Mouse (Mus musculus): ENCODE results near the gene Mmp28. TPM values are rescaled to one million over a fixed set of nuclear protein-coding genes. Genes with fewer than 3 reads are reported as not detected.
A peak's percentile ranks its signal among the peaks of the same experiment; 100 is the strongest.

Mmp28 gene
- polyA plus RNA-seq, 1 experiment from 2014 or later = 3.3 TPM

DNA sequence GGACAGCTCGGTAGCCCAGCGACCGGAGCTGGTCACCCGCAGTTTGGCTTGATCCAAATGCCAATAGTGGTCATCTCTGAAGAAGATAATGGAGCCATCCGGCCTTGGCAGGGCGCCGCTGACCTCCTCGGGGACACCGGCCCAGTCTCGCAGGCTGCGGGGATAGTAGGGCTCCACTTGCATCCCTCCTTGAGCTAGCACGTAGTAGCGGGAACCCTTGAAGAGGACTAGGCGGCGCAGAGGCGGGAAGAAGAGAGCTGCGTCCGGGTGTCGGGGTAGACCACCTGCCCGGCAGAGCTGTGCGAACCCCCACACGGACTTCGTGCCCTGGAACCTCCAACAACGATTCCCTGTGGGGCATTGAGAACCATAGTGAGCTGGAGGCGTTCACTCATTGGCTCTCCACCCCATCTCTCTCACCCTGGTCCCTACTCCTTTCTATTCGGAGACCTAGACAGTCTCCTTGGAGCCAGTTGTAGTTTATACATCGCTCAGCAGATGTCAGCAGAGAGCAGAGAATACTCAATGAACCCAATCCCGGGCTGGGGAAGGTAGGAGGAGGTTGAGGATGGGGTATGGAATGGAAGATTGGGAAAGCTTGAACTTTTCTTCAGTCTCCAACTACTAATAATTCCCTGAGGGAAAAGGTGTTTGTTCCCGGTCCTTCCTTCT lies 20.1 kb downstream of the Mmp28 start:
- Histone ChIP-seq H3K9me3 (replicated peaks; ENCODE audit: control insufficient read depth, low read length) (no peaks in the 10 kb centered on the region), H3K4me2 (peak overlapping the region; percentile 57), H3K4me3 (ENCODE audit: low read depth, low read length) (peak overlapping the region; percentile 26), H3K36me3 (ENCODE audit: control insufficient read depth, insufficient read depth, low read length) (no peaks in the 10 kb centered on the region), H3K4me1 (ENCODE audit: control insufficient read depth, insufficient read depth, low read length) (peaks cover 37% of the 10 kb centered on the region), H3K27me3 (ENCODE audit: control insufficient read depth, insufficient read depth, low read length) (peaks cover 32% of the 10 kb centered on the region), H3K9ac (ENCODE audit: low read depth, low read length) (no peak overlapping the region), H3K27ac (ENCODE audit: low read depth, low read length) (no peak overlapping the region)
- ATAC-seq (replicated peaks; ENCODE audit: insufficient number of reproducible peaks, low FRiP score, low TSS enrichment) = no peak
- WGBS (ENCODE audit: insufficient replicate concordance) = 9% methylated on average over 29 of the region's 29 CpGs

DNA sequence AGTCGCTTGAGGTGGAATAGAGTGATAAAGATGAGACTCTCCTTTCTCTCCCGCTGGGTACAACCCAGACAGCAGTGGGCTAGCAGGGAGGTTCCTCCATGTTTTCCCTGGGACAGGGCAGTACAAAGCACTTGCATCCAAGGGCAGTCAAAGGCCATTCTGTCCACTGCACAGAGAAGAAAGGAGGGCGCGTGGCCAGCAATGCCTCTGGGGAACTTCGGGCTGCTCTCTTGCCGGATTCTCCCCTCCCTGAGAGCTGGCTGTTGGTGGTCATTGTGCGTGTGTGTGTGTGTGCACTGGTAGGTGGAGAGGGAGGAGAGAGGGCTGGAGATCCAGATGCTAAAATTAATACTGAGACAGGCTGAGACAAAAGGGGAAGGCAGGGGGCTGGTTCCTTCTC lies 21.6 kb downstream of the Mmp28 start:
- Histone ChIP-seq H3K9ac (ENCODE audit: low read depth, low read length) (peak overlapping the region; percentile 66), H3K9me3 (replicated peaks; ENCODE audit: control insufficient read depth, low read length) (no peaks in the 10 kb centered on the region), H3K4me2 (peak overlapping the region; percentile 87), H3K27me3 (ENCODE audit: control insufficient read depth, insufficient read depth, low read length) (peaks cover 32% of the 10 kb centered on the region), H3K4me1 (ENCODE audit: control insufficient read depth, insufficient read depth, low read length) (peaks cover 24% of the 10 kb centered on the region), H3K27ac (ENCODE audit: low read depth, low read length) (peak overlapping the region; percentile 51), H3K36me3 (ENCODE audit: control insufficient read depth, insufficient read depth, low read length) (no peaks in the 10 kb centered on the region), H3K4me3 (ENCODE audit: low read depth, low read length) (peak overlapping the region; percentile 58)
- ATAC-seq (replicated peaks; ENCODE audit: insufficient number of reproducible peaks, low FRiP score, low TSS enrichment) = no peak
- WGBS (ENCODE audit: insufficient replicate concordance) = 35% methylated on average over 7 of the region's 7 CpGs

DNA sequence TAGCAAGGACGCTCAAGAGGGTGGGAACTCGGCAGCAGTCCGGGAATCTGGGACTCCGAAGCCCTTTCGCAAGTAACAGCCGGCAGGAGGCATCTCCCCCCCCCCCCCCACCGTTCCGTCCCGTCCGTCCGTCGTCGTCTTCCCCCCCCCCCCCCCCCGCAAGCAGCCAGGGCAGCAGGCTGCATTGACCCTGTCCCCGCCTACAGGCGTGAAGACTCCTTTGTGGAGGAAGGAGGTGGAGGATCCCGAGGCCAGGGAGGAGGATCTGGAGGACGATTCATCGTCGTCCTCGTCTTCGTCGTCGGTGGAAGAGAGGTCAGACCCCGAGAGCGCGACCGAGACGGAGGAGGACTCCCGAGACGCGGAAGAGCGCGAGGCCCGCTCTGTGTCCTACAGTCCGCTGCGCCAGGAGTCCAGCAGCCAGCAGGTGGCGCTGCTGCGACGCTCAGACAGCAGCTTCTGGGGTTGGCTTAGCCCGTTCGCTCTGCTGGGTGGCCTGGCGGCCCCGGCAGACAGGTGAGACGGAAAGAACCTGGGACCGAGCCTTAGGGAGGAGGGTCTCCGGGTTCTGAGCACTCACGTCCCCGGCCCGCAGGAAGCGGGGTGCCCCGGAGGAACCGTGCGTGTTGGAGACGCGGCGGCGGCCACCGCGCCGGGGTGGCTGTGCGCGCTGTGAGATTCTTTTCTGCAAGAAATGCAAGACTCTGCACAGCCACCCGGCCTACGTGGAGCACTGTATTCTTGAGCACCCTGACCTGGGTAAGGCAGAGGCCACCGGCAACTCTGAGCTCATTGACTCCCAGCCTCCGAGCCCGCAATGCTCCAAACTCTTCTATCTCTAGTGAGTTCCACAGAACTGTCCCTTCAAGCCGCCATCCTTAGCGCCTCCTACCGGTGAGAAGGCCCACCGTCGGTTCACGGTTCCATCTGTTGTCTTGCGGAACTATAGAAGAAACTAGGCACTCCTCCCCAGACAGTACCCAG lies 22.5 kb downstream of the Mmp28 start:
- Histone ChIP-seq H3K9me3 (replicated peaks; ENCODE audit: control insufficient read depth, low read length) (no peaks in the 10 kb centered on the region), H3K9ac (ENCODE audit: low read depth, low read length) (peak overlapping the region; percentile 66), H3K4me2 (peak overlapping the region; percentile 87), H3K4me1 (ENCODE audit: control insufficient read depth, insufficient read depth, low read length) (peaks cover 24% of the 10 kb centered on the region), H3K27me3 (ENCODE audit: control insufficient read depth, insufficient read depth, low read length) (peaks cover 29% of the 10 kb centered on the region), H3K4me3 (ENCODE audit: low read depth, low read length) (peak overlapping the region; percentile 58), H3K27ac (ENCODE audit: low read depth, low read length) (0 out of 2 replicates have a peak overlapping the region, but pooled peaks have one; percentile 51), H3K36me3 (ENCODE audit: control insufficient read depth, insufficient read depth, low read length) (no peaks in the 10 kb centered on the region)
- ATAC-seq (replicated peaks; ENCODE audit: insufficient number of reproducible peaks, low FRiP score, low TSS enrichment) = peak; percentile 83
- WGBS (ENCODE audit: insufficient replicate concordance) = under 1% methylated on average over 62 of the region's 75 CpGs

DNA sequence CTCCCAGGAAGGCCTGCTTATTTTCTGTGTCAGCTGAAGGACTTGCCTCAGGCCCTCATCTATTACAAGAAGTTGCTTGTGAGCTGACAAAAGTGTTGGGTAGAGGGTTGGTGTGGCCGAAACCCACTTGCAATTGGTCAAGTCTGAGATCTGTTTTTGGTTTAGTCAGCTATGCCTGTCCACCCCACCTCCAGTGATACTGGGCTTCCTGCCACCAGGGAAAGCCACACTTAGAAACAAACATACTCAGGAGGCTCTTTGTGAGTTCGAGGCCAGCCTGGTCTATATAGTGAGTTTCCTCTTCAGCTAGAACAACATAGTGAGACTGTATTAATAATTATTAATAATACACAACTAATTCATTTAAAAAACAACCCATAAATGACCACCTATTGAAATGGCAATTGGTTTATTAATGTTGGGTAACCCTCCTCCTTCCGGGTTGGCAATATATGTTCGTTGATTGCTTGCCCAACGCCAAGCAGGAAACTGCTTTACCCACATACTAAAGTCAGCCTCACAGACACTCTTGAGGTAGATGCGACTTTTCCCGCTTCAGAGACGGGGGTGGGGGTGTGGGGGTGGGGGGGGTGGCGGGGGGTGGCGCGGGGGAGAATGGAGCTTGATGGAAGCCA lies 23.3 kb downstream of the Mmp28 start:
- H3K4me2 ChIP-seq = peak overlapping the region; percentile 87
- no peak overlapping the region for H3K27ac ChIP-seq (ENCODE audit: low read depth, low read length)
- no peak for ATAC-seq (replicated peaks; ENCODE audit: insufficient number of reproducible peaks, low FRiP score, low TSS enrichment)
- H3K4me1 ChIP-seq (ENCODE audit: control insufficient read depth, insufficient read depth, low read length) = peaks cover 19% of the 10 kb centered on the region
- peaks cover 29% of the 10 kb centered on the region for H3K27me3 ChIP-seq (ENCODE audit: control insufficient read depth, insufficient read depth, low read length)
- no peak overlapping the region for H3K9ac ChIP-seq (ENCODE audit: low read depth, low read length)
- no peaks in the 10 kb centered on the region for H3K36me3 ChIP-seq (ENCODE audit: control insufficient read depth, insufficient read depth, low read length)
- 48% methylated on average over 8 of the region's 11 CpGs for WGBS (ENCODE audit: insufficient replicate concordance)
- H3K4me3 ChIP-seq (ENCODE audit: low read depth, low read length) = peak overlapping the region; percentile 58
- no peaks in the 10 kb centered on the region for H3K9me3 ChIP-seq (replicated peaks; ENCODE audit: control insufficient read depth, low read length)

DNA sequence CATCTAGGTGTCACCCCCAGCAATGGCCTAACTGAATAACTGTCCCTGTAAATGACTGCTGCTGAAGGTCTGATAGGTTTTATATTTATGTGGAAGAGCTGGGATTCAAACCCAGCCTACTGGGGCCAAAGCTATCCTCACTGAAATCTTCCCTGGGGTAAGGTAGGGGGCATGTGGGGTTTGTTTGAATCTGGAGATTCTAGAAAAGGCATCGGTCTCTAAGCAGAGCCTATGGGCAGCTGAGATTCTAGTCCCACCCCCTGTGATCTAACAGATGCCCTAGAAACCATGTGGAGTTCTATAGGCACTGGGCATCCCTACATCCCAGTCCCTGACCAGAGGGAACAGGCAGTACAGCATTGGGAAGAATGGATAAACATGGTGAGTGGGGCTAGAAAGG lies 25.5 kb downstream of the Mmp28 start, which contains the start of gene 1700020L24Rik:
Gene 1700020L24Rik, plus strand, starts transcription at position 301 of the 400 bp plus-strand sequence.
- 79% methylated on average over 1 of the region's 1 CpGs for WGBS (ENCODE audit: insufficient replicate concordance)
- Histone ChIP-seq H3K4me1 (ENCODE audit: control insufficient read depth, insufficient read depth, low read length) (peaks cover 9% of the 10 kb centered on the region; the same call in 1 of the 2 replicates), H3K27me3 (ENCODE audit: control insufficient read depth, insufficient read depth, low read length) (peaks cover 14% of the 10 kb centered on the region), H3K9ac (ENCODE audit: low read depth, low read length) (no peak within 1 kb of the TSS), H3K27ac (ENCODE audit: low read depth, low read length) (no peak within 1 kb of the TSS), H3K9me3 (replicated peaks; ENCODE audit: control insufficient read depth, low read length) (no peaks in the 10 kb centered on the region), H3K4me3 (ENCODE audit: low read depth, low read length) (no peak within 1 kb of the TSS), H3K36me3 (ENCODE audit: control insufficient read depth, insufficient read depth, low read length) (no peaks in the 10 kb centered on the region), H3K4me2 (no peak within 1 kb of the TSS)
- ATAC-seq (replicated peaks; ENCODE audit: insufficient number of reproducible peaks, low FRiP score, low TSS enrichment) = no peak

DNA sequence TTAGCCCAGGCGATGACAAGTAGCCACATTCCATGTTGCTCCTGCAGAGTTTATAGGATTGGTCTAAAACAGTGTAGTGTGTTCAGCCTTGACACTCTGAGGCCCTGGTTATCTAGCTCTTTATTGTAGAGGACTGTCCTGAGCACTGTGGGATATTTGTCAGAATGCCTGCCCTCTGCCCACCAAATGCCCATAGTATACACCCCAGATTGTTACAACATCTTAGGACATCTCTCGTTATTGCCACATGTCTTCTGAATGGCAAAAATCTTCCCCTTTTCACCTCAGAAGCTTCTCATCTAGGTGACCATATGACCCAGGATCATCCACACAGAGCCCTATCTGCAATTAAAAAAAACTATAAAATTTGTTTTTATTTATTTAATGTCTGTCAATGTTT lies 30.3 kb downstream of the Mmp28 start:
- H3K4me2 ChIP-seq = no peak overlapping the region
- WGBS (ENCODE audit: insufficient replicate concordance) = 58% methylated on average over 2 of the region's 2 CpGs
- peaks cover 10% of the 10 kb centered on the region for H3K27me3 ChIP-seq (ENCODE audit: control insufficient read depth, insufficient read depth, low read length)
- H3K9ac ChIP-seq (ENCODE audit: low read depth, low read length) = no peak overlapping the region
- H3K4me3 ChIP-seq (ENCODE audit: low read depth, low read length) = no peak overlapping the region
- no peaks in the 10 kb centered on the region for H3K9me3 ChIP-seq (replicated peaks; ENCODE audit: control insufficient read depth, low read length)
- ATAC-seq (replicated peaks; ENCODE audit: insufficient number of reproducible peaks, low FRiP score, low TSS enrichment) = no peak
- no peaks in the 10 kb centered on the region for H3K36me3 ChIP-seq (ENCODE audit: control insufficient read depth, insufficient read depth, low read length)
- H3K4me1 ChIP-seq (ENCODE audit: control insufficient read depth, insufficient read depth, low read length) = peaks cover 23% of the 10 kb centered on the region
- H3K27ac ChIP-seq (ENCODE audit: low read depth, low read length) = 0 out of 2 replicates have a peak overlapping the region, but pooled peaks have one; percentile 29

DNA sequence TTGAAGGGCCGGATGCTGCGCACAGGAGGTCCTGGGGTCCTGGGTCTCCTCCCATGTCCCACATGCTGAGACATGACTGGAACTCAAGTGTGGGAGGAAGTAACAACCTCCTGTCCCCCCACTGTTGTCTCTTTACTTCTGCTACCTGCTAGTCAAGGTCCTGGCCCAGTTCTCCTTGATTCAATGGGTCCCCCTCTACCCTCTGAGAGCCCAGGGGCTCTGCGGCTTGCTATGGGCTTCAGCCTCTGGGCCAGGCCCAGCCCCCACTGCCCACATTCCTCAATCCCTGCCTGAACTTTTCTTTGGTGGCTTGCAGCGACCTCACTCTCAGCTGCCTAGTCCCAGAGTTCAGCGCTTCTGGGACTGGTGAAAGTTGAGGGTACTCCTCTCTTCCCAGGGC lies 33.5 kb downstream of the Mmp28 start, which contains the start of gene Gas2l2:
Gene Gas2l2, minus strand, starts transcription at position 101 of the 400 bp plus-strand sequence.
- Histone ChIP-seq H3K9ac (ENCODE audit: low read depth, low read length) (no peak within 1 kb of the TSS; the same call in 1 of the 2 replicates), H3K27ac (ENCODE audit: low read depth, low read length) (no peak within 1 kb of the TSS), H3K4me3 (ENCODE audit: low read depth, low read length) (no peak within 1 kb of the TSS), H3K4me2 (peak within 1 kb of the TSS; percentile 7), H3K27me3 (ENCODE audit: control insufficient read depth, insufficient read depth, low read length) (peaks cover 30% of the 10 kb centered on the region), H3K36me3 (ENCODE audit: control insufficient read depth, insufficient read depth, low read length) (no peaks in the 10 kb centered on the region), H3K9me3 (replicated peaks; ENCODE audit: control insufficient read depth, low read length) (no peaks in the 10 kb centered on the region), H3K4me1 (ENCODE audit: control insufficient read depth, insufficient read depth, low read length) (peaks cover 23% of the 10 kb centered on the region)
- WGBS (ENCODE audit: insufficient replicate concordance) = 44% methylated on average over 5 of the region's 5 CpGs
- ATAC-seq (replicated peaks; ENCODE audit: insufficient number of reproducible peaks, low FRiP score, low TSS enrichment) = no peak

DNA sequence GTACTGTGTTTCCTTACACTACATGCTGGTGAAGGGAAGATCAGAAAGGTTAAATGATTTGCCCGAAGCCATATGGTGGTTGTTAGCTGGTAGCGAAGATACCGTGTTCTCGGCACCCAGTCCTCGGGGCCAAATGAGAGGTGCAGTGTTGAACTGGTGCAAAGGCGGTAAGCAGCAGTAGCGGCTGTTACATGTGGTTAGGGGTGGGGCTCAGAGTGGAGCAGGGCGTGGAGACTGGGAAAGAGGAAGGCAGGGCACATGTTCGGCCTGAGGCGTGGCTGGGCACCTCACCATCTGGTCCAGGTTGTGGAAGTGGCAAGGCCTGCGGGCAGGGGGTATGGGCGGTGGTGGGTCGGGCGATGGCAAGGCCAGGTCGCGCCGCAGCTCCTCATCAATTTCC lies 35.9 kb downstream of the Mmp28 start:
- no peak for ATAC-seq (replicated peaks; ENCODE audit: insufficient number of reproducible peaks, low FRiP score, low TSS enrichment)
- 19% methylated on average over 17 of the region's 17 CpGs for WGBS (ENCODE audit: insufficient replicate concordance)
- peak overlapping the region; percentile 19; the same call in 1 of the 2 replicates for H3K4me3 ChIP-seq (ENCODE audit: low read depth, low read length)
- peak overlapping the region; percentile 48 for H3K4me2 ChIP-seq
- H3K4me1 ChIP-seq (ENCODE audit: control insufficient read depth, insufficient read depth, low read length) = peaks cover 20% of the 10 kb centered on the region
- peaks cover 30% of the 10 kb centered on the region for H3K27me3 ChIP-seq (ENCODE audit: control insufficient read depth, insufficient read depth, low read length)
- H3K27ac ChIP-seq (ENCODE audit: low read depth, low read length) = no peak overlapping the region
- no peaks in the 10 kb centered on the region for H3K9me3 ChIP-seq (replicated peaks; ENCODE audit: control insufficient read depth, low read length)
- H3K9ac ChIP-seq (ENCODE audit: low read depth, low read length) = 0 out of 2 replicates have a peak overlapping the region, but pooled peaks have one; percentile 40
- H3K36me3 ChIP-seq (ENCODE audit: control insufficient read depth, insufficient read depth, low read length) = no peaks in the 10 kb centered on the region

Measured in heart, embryonic 11.5 days (tissue).